Mouse (Mus musculus) embryonic facial prominence, embryonic 14.5 days (tissue): ENCODE measurements around the gene Vasn. TPM values are rescaled to one million over a fixed set of nuclear protein-coding genes. Genes with fewer than 3 reads are reported as not detected.
A peak's percentile ranks its signal among the peaks of the same experiment; 100 is the strongest.

Experiments used
- ATAC-seq: fragments of 200-750 bp; cut with Nextera tagmentation; 2 replicates; pipeline ENCODE4 v1.8.0; 2017; ENCODE audit warnings: low read depth, moderate number of reproducible peaks, moderate TSS enrichment
- DNase-seq: peaks from one replicate; pipeline ENCODE4 v3.0.0-alpha.2; 2015; ENCODE audit warnings: low spot score
- H3K27ac ChIP-seq: fragments of 300-500 bp; sonication (generic); replicated peaks from 2 replicates; pipeline ENCODE4 v1.5.1; 2014; ENCODE audit warnings: low read depth, mild to moderate bottlenecking, low read length, moderate library complexity
- H3K27me3 ChIP-seq: fragments of 300-500 bp; sonication (generic); replicated peaks from 2 replicates; pipeline ENCODE4 v1.6.1; 2014; ENCODE audit warnings: low read length; ENCODE audit not compliant: control insufficient read depth, insufficient read depth
- H3K36me3 ChIP-seq: fragments of 300-500 bp; sonication (generic); 2 replicates; pipeline ENCODE4 v1.6.1; 2014; ENCODE audit warnings: low read length, mixed read lengths; ENCODE audit not compliant: control insufficient read depth, insufficient read depth
- H3K4me1 ChIP-seq: fragments of 300-500 bp; sonication (generic); 2 replicates; pipeline ENCODE4 v1.6.1; 2014; ENCODE audit warnings: antibody characterized with exemption, low read length; ENCODE audit not compliant: control insufficient read depth, insufficient read depth
- H3K4me2 ChIP-seq: fragments of 300-500 bp; sonication (generic); 2 replicates; pipeline ENCODE4 v1.6.1; 2014; ENCODE audit warnings: low read depth, mild to moderate bottlenecking, low read length, moderate library complexity, mixed read lengths
- H3K4me3 ChIP-seq: fragments of 300-500 bp; sonication (generic); 2 replicates; pipeline ENCODE4 v1.5.1; 2014; ENCODE audit warnings: low read depth, mild to moderate bottlenecking, low read length
- H3K9ac ChIP-seq: fragments of 300-500 bp; sonication (generic); 2 replicates; pipeline ENCODE4 v1.6.1; 2014; ENCODE audit warnings: low read depth, mild to moderate bottlenecking, low read length, moderate library complexity, mixed read lengths
- H3K9me3 ChIP-seq: fragments of 300-500 bp; sonication (generic); 2 replicates; pipeline ENCODE4 v1.6.1; 2016; ENCODE audit warnings: low read length; ENCODE audit not compliant: control insufficient read depth
- WGBS: fragments of 180-500 bp; shearing (Covaris S2); extraction: QIAGEN DNeasy Blood & Tissue Kit; methylation state at CpG from one replicate; pipeline ENCODE4 v1.1.7; 2014; 5-methylcytosine and 5-hydroxymethylcytosine counted together
- polyA plus RNA-seq: library from polyadenylated mRNA; unstranded; fragments of >200 nt; fragmentation: Nextera tagmentation; extraction: Ambion mirVana; gene quantifications from 2 replicates; pipeline ENCODE4 v1.2.1, GENCODE M21; 2014

Gene Vasn
- polyA plus RNA-seq, 1 experiment from 2014 or later: 32.4 TPM

DNA sequence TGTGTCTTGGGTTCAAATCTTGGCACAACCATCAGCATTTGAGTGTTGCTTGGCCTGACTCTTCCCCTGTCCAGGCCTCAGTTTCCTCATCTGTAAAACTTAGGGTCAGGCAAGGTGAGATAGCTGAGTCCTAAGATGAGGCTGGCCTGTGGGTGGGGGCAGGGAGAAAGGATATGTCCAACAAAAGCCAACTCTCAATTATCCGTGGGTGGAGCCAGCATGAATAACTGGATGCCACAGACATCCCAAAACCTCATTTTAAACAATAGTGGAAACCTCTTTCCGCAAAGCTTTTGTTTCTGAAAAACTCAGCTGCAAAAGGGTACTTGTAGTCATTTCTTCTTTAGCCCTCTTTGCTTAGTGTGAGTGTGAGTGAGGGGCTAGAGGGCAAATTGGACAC lies 42.9 kb upstream of the Vasn start:
- Histone ChIP-seq H3K27me3 (no peaks in the 10 kb centered on the region), H3K4me3 (peak overlapping the region; percentile 73), H3K4me1 (peaks cover 57% of the 10 kb centered on the region), H3K36me3 (peaks cover 4% of the 10 kb centered on the region; the same call in 1 of the 2 replicates), H3K9ac (peak overlapping the region; percentile 90), H3K4me2 (peak overlapping the region; percentile 96), H3K9me3 (no peaks in the 10 kb centered on the region), H3K27ac (peak overlapping the region; percentile 95)
- WGBS: 24% methylated on average over 2 of the region's 2 CpGs
- ATAC-seq (no peak), DNase-seq (no peak)

DNA sequence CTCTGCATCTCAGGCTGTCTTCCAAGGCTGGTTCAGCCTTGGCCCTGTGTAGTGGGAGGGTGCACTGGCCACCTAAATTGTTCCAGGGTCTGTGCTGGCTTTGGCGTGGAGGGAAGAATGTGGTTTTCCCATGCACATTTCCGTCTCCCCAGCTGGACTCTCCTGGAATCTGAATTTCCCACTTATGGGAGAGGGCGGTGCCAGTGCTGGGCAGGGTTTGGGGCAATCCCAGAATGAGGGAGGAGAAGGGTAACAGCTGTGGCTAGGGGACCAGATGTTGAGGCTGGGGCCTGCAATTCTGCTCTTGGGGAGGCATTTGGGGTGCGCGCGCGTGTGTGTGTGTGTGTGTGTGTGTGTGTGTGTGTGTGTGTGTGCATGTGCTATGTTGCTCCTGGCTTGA lies 42.4 kb upstream of the Vasn start:
- WGBS: 40% methylated on average over 3 of the region's 7 CpGs
- Histone ChIP-seq H3K36me3 (no peaks in the 10 kb centered on the region), H3K9ac (peak overlapping the region; percentile 90), H3K27ac (peak overlapping the region; percentile 95), H3K4me1 (peaks cover 60% of the 10 kb centered on the region), H3K4me2 (peak overlapping the region; percentile 96), H3K4me3 (peak overlapping the region; percentile 73), H3K9me3 (no peaks in the 10 kb centered on the region), H3K27me3 (no peaks in the 10 kb centered on the region)
- ATAC-seq (no peak), DNase-seq (peak; percentile 72)

DNA sequence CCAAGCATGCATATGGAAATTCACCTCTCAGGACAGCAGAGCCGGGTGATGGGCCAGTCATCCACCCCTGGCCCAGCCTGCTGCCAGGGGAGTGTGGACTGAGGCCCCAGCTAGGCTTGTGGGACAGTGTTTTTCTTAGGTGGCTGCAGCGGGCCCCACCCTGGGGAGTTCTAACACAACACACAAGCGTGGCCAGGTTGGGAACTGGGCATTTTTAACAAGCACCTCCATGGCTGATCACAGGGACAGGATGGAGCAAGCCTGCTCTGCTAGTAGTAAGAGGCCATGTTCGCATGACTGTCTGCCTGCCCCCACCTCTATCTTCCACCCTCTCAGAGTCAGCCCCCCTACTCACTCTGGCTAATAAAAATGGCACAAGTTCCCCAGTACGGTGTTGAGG lies 41.7 kb upstream of the Vasn start:
- Histone ChIP-seq H3K9ac (peak overlapping the region; percentile 90), H3K4me3 (no peak overlapping the region), H3K4me2 (peak overlapping the region; percentile 96), H3K9me3 (no peaks in the 10 kb centered on the region), H3K36me3 (no peaks in the 10 kb centered on the region), H3K4me1 (peaks cover 61% of the 10 kb centered on the region), H3K27ac (no peak overlapping the region; the same call in 1 of the 2 replicates), H3K27me3 (no peaks in the 10 kb centered on the region)
- 62% methylated on average over 5 of the region's 5 CpGs for WGBS
- no peak for DNase-seq
- ATAC-seq: no peak

DNA sequence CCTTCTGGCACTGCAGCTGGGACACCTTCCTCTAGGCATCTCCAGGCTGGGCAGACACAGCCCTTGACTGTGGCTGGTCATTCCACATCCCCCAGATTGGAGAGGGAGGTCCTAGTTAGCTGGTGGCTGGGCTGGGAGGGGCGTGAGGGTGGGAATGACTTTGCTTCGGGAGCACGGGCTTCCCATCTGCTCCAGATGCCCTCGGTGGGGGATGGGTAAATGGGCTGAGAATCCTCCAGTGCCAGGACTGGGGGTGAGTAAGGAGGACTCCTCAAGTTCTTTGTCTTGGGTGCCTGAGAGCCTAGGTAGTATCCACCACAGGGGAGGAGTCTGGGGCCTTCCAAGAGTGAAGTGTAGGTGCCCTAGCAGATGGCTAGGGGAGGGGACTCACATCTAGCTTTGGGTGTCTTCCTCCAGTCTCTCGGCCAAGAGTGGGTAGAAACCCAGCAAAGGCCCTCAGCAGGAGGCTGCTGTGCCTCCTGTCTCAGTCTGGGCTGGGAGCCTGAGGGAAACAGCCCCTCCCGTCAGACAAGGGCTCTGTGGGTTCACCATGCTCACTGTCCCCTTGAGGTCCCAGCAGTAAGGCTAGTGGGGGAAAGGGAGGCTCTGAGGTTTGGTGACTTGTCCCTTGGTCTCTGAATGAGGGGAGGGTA lies 40.7 kb upstream of the Vasn start:
- no peak overlapping the region for H3K27ac ChIP-seq
- DNase-seq: no peak
- 19% methylated on average over 6 of the region's 6 CpGs for WGBS
- H3K9me3 ChIP-seq: no peaks in the 10 kb centered on the region
- no peak overlapping the region; the same call in 1 of the 2 replicates for H3K4me2 ChIP-seq
- H3K4me3 ChIP-seq: no peak overlapping the region
- peaks cover 67% of the 10 kb centered on the region for H3K4me1 ChIP-seq
- H3K36me3 ChIP-seq: no peaks in the 10 kb centered on the region
- peak overlapping the region; percentile 48 for H3K9ac ChIP-seq
- H3K27me3 ChIP-seq: no peaks in the 10 kb centered on the region
- no peak for ATAC-seq

DNA sequence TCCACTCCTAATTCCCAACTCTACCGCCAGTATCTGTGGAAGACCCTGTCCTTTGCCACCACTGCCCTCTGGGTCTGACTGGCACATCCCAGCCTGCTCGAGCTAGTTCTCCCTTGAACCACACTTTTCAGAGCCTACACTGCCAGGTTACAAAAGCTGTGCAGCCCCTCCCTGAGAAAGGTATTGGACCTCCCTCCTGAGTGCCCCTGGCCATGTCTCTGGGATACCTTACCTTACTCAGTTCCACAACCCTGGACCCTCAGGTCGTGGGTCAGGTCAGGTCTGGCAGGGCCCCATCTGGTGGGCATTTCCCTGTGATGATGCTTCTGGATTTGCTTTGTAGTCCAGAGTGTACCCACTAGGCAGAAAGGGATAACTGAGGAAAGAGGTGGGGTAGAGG lies 40.1 kb upstream of the Vasn start:
- H3K4me2 ChIP-seq: no peak overlapping the region
- H3K27me3 ChIP-seq: no peaks in the 10 kb centered on the region
- 0 out of 2 replicates have a peak overlapping the region, but pooled peaks have one; percentile 5 for H3K9ac ChIP-seq
- WGBS: 78% methylated on average over 3 of the region's 3 CpGs
- peaks cover 73% of the 10 kb centered on the region for H3K4me1 ChIP-seq
- no peak overlapping the region for H3K27ac ChIP-seq
- no peaks in the 10 kb centered on the region for H3K9me3 ChIP-seq
- no peaks in the 10 kb centered on the region for H3K36me3 ChIP-seq
- no peak for ATAC-seq
- H3K4me3 ChIP-seq: no peak overlapping the region
- no peak for DNase-seq

DNA sequence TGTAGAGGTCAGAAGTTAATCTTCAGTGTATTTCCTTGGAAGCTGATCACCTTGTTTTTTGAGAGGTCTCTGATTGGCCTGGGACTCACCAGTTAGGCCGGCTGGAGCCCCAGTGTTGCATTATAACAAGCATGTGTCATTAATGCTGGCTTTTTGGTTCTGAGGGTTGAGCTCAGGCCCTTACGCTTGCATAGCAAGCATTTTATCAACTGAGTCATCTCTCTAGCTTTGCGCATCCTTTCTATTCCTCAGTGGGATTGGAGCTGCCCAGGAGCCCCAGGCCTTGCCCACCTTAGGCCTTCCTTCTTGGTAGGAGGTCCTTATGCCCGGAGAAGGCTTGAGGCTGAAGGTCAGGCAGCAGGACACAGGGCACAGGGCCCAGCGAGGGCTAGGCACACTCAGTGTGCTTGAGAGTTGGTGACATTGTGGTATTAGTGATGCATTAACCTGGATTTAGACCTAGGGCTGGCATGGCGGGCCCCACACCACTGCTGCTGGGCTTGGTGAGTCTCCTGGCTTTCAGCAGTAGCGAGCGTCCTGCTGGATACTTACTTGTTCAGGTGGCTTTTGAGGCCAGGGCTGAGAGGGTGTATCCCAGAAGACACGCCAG lies 38.9 kb upstream of the Vasn start:
- Histone ChIP-seq H3K4me3 (no peak overlapping the region), H3K27ac (no peak overlapping the region; the same call in 1 of the 2 replicates), H3K4me1 (peaks cover 82% of the 10 kb centered on the region), H3K36me3 (no peaks in the 10 kb centered on the region), H3K4me2 (no peak overlapping the region), H3K9me3 (no peaks in the 10 kb centered on the region), H3K9ac (no peak overlapping the region), H3K27me3 (no peaks in the 10 kb centered on the region)
- 76% methylated on average over 9 of the region's 9 CpGs for WGBS
- ATAC-seq: no peak
- no peak for DNase-seq

DNA sequence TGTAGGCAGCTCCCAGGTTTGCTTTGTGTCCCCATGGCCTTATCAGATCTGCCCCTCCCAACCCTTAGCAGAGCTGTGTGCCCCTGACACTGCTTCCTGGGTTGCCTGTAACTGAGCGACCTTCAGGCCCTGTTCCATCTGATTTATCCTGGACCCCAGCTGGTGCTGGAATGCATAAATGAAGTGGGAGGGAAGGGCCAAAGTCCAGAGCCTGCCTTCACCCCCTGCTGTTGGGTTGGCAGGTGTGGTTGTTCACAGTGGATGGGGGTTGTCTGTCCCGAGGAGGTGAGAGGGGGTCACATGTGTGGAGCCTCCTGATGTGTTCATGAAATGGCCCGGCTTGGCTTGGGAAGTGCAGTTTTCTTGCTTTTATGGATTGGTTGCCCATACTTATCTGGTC lies 37.6 kb upstream of the Vasn start:
- no peaks in the 10 kb centered on the region for H3K9me3 ChIP-seq
- H3K9ac ChIP-seq: no peak overlapping the region
- H3K36me3 ChIP-seq: no peaks in the 10 kb centered on the region
- no peak overlapping the region for H3K4me3 ChIP-seq
- ATAC-seq (no peak), DNase-seq (no peak)
- WGBS: 36% methylated on average over 3 of the region's 3 CpGs
- H3K4me2 ChIP-seq: no peak overlapping the region
- H3K4me1 ChIP-seq: peaks cover 82% of the 10 kb centered on the region
- no peaks in the 10 kb centered on the region for H3K27me3 ChIP-seq
- peak overlapping the region; percentile 77; the same call in 1 of the 2 replicates for H3K27ac ChIP-seq

DNA sequence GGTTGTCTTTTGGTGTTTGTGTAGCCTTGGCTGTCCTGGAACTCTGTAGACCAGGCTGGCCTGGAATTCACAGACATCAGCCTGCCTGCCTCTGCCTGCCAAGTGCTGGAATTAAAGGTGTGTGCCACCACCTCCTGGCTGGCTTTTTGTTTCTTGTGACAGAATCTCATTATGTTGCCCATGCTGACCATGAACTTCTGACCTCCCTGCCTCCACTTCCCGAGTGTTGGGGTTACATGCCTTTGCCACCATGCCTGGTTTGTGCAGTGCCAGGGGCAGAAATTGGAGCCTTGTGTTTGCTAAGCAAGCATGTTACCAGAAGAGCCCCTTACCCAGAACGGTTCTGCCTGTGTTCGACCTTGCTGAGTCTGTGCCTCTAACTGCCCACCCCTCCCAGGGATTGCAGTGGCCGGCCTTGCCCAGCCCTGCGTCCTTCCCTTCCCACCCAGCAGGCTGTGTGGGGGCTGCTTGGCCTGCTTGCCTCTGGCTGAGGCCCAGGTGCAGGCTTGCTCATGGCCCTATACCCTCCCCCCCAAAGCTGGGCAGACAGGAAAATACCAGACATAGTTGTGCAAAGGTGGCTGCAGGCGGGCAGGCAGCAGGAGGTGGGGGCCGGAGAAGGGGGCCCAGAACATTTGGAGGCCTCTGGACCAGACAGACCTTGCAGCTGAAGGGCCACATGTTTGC lies 36.8 kb upstream of the Vasn start:
- no peaks in the 10 kb centered on the region for H3K36me3 ChIP-seq
- no peaks in the 10 kb centered on the region for H3K27me3 ChIP-seq
- 10% methylated on average over 7 of the region's 7 CpGs for WGBS
- DNase-seq: no peak
- H3K9me3 ChIP-seq: no peaks in the 10 kb centered on the region
- H3K9ac ChIP-seq: peak overlapping the region; percentile 45
- peak overlapping the region; percentile 27; the same call in 1 of the 2 replicates for H3K4me2 ChIP-seq
- peaks cover 77% of the 10 kb centered on the region for H3K4me1 ChIP-seq
- no peak overlapping the region for H3K4me3 ChIP-seq
- H3K27ac ChIP-seq: peak overlapping the region; percentile 77; the same call in 1 of the 2 replicates
- ATAC-seq: peak; percentile 50; the same call in 1 of the 2 replicates
